Mouse (Mus musculus) hindbrain, embryonic 14.5 days (tissue): ENCODE data around the gene Gli3. TPM values are rescaled to one million over a fixed set of nuclear protein-coding genes. Genes with fewer than 3 reads are reported as not detected.
A peak's percentile ranks its signal among the peaks of the same experiment; 100 is the strongest.

ENCODE experiments used
- ATAC-seq: fragments of 200-750 bp; cut with Nextera tagmentation; 2 replicates; pipeline ENCODE4 v1.8.0; 2017; ENCODE audit warnings: moderate number of reproducible peaks, mild to moderate bottlenecking, moderate TSS enrichment, moderate library complexity; ENCODE audit not compliant: low FRiP score
- DNase-seq: peaks from one replicate; pipeline ENCODE4 v3.0.0-alpha.2; 2015; ENCODE audit warnings: low spot score
- H3K27ac ChIP-seq: fragments of 300-500 bp; sonication (generic); 2 replicates; pipeline ENCODE4 v1.5.1; 2014; ENCODE audit warnings: mild to moderate bottlenecking, moderate library complexity
- H3K27me3 ChIP-seq: fragments of 300-500 bp; sonication (generic); 2 replicates; pipeline ENCODE4 v1.6.1; 2014; ENCODE audit warnings: mild to moderate bottlenecking, low read length, mixed read lengths; ENCODE audit not compliant: control insufficient read depth, insufficient read depth
- H3K36me3 ChIP-seq: fragments of 300-500 bp; sonication (generic); replicated peaks from 2 replicates; pipeline ENCODE4 v1.6.1; 2014; ENCODE audit not compliant: control insufficient read depth, insufficient read depth
- H3K4me1 ChIP-seq: fragments of 300-500 bp; sonication (generic); replicated peaks from 2 replicates; pipeline ENCODE4 v1.6.1; 2014; ENCODE audit warnings: antibody characterized with exemption, low read length, mixed read lengths; ENCODE audit not compliant: control insufficient read depth, insufficient read depth
- H3K4me2 ChIP-seq: fragments of 300-500 bp; sonication (generic); replicated peaks from 2 replicates; pipeline ENCODE4 v1.6.1; 2014; ENCODE audit warnings: mild to moderate bottlenecking, moderate library complexity
- H3K4me3 ChIP-seq: fragments of 300-500 bp; sonication (generic); replicated peaks from 2 replicates; pipeline ENCODE4 v1.5.1; 2014; ENCODE audit warnings: mild to moderate bottlenecking, low read length
- H3K9ac ChIP-seq: fragments of 300-500 bp; sonication (generic); 2 replicates; pipeline ENCODE4 v1.6.1; 2014
- H3K9me3 ChIP-seq: fragments of 300-500 bp; sonication (generic); 2 replicates; pipeline ENCODE4 v1.6.1; 2016; ENCODE audit warnings: low read length; ENCODE audit not compliant: control insufficient read depth
- WGBS: fragments of 180-500 bp; shearing (Covaris S2); extraction: QIAGEN DNeasy Blood & Tissue Kit; methylation state at CpG from one replicate; pipeline ENCODE4 v1.1.7; 2014; 5-methylcytosine and 5-hydroxymethylcytosine counted together
- polyA plus RNA-seq: library from polyadenylated mRNA; unstranded; fragments of >200 nt; fragmentation: Nextera tagmentation; extraction: Ambion mirVana; gene quantifications from 2 replicates; pipeline ENCODE4 v1.2.1, GENCODE M21; 2014

The Gli3 gene
- polyA plus RNA-seq, 1 experiment from 2014 or later, result 4.2 TPM

- H3K4me2 ChIP-seq, result peak overlapping the region; percentile 98
- peaks cover 35% of the 10 kb centered on the region for H3K27me3 ChIP-seq
- no peak for DNase-seq
- H3K9me3 ChIP-seq, result no peaks in the 10 kb centered on the region
- 15% methylated on average over 7 of the region's 7 CpGs for WGBS
- no peak for ATAC-seq
- no peaks in the 10 kb centered on the region for H3K4me1 ChIP-seq
- no peak overlapping the region for H3K4me3 ChIP-seq
- no peaks in the 10 kb centered on the region for H3K36me3 ChIP-seq
- no peak overlapping the region for H3K27ac ChIP-seq
- no peak overlapping the region for H3K9ac ChIP-seq
These were observed 1.1 kb upstream of the Gli3 start for GRCm38 (mm10) chr13:15461926-15462325.

- 0 out of 2 replicates have a peak, but pooled peaks cover 3% of the 10 kb centered on the region for H3K4me1 ChIP-seq
- under 1% methylated on average over 61 of the region's 70 CpGs for WGBS
- peak overlapping the region; percentile 79 for H3K4me3 ChIP-seq
- no peaks in the 10 kb centered on the region for H3K9me3 ChIP-seq
- ATAC-seq (peak; percentile 79), DNase-seq (peak; percentile 47)
- H3K27me3 ChIP-seq, result peaks cover 35% of the 10 kb centered on the region
- H3K27ac ChIP-seq, result peak overlapping the region; percentile 79
- H3K36me3 ChIP-seq, result no peaks in the 10 kb centered on the region
- peak overlapping the region; percentile 73 for H3K9ac ChIP-seq
- H3K4me2 ChIP-seq, result peak overlapping the region; percentile 98
These were observed 551 bp downstream of the Gli3 start for GRCm38 (mm10) chr13:15463492-15464080.

GRCm38 (mm10) chr13:15464081-15464526 is 1.1 kb downstream of the Gli3 start:
- H3K27ac ChIP-seq, result peak overlapping the region; percentile 79
- under 1% methylated on average over 51 of the region's 51 CpGs for WGBS
- 0 out of 2 replicates have a peak, but pooled peaks cover 4% of the 10 kb centered on the region for H3K4me1 ChIP-seq
- H3K4me3 ChIP-seq, result peak overlapping the region; percentile 79
- peak overlapping the region; percentile 98 for H3K4me2 ChIP-seq
- H3K9ac ChIP-seq, result peak overlapping the region; percentile 73
- no peaks in the 10 kb centered on the region for H3K9me3 ChIP-seq
- ATAC-seq, result peak; percentile 14; the same call in 1 of the 2 replicates
- DNase-seq, result peak; percentile 34
- H3K36me3 ChIP-seq, result no peaks in the 10 kb centered on the region
- peaks cover 35% of the 10 kb centered on the region for H3K27me3 ChIP-seq

- Histone ChIP-seq H3K27ac (no peak overlapping the region), H3K9ac (peak overlapping the region; percentile 73), H3K4me2 (peak overlapping the region; percentile 98), H3K4me1 (0 out of 2 replicates have a peak, but pooled peaks cover 4% of the 10 kb centered on the region), H3K36me3 (no peaks in the 10 kb centered on the region), H3K27me3 (peaks cover 35% of the 10 kb centered on the region), H3K9me3 (no peaks in the 10 kb centered on the region), H3K4me3 (peak overlapping the region; percentile 79)
- WGBS, result under 1% methylated on average over 11 of the region's 11 CpGs
- ATAC-seq (no peak), DNase-seq (peak; percentile 48)
These were observed 1.8 kb downstream of the Gli3 start for GRCm38 (mm10) chr13:15464741-15465250.

- H3K4me1 ChIP-seq, result 0 out of 2 replicates have a peak, but pooled peaks cover 4% of the 10 kb centered on the region
- no peaks in the 10 kb centered on the region for H3K36me3 ChIP-seq
- 23% methylated on average over 6 of the region's 6 CpGs for WGBS
- no peak for ATAC-seq
- no peaks in the 10 kb centered on the region for H3K9me3 ChIP-seq
- H3K27ac ChIP-seq, result no peak overlapping the region
- peak overlapping the region; percentile 8; the same call in 1 of the 2 replicates for H3K4me3 ChIP-seq
- DNase-seq, result no peak
- H3K27me3 ChIP-seq, result peaks cover 33% of the 10 kb centered on the region
- peak overlapping the region; percentile 14; the same call in 1 of the 2 replicates for H3K9ac ChIP-seq
- H3K4me2 ChIP-seq, result peak overlapping the region; percentile 98
These were observed 3.5 kb downstream of the Gli3 start for GRCm38 (mm10) chr13:15466496-15466895.

GRCm38 (mm10) chr13:15467409-15467808 is 4.4 kb downstream of the Gli3 start:
- Histone ChIP-seq H3K9me3 (no peaks in the 10 kb centered on the region), H3K9ac (no peak overlapping the region), H3K4me3 (0 out of 2 replicates have a peak overlapping the region, but pooled peaks have one; percentile 1), H3K27ac (no peak overlapping the region), H3K27me3 (peaks cover 25% of the 10 kb centered on the region), H3K4me1 (0 out of 2 replicates have a peak, but pooled peaks cover 4% of the 10 kb centered on the region), H3K4me2 (peak overlapping the region; percentile 98), H3K36me3 (no peaks in the 10 kb centered on the region)
- DNase-seq (no peak), ATAC-seq (no peak)
- 32% methylated on average over 3 of the region's 3 CpGs for WGBS

GRCm38 (mm10) chr13:15468421-15468820 is 5.4 kb downstream of the Gli3 start:
- Histone ChIP-seq H3K4me1 (0 out of 2 replicates have a peak, but pooled peaks cover 4% of the 10 kb centered on the region), H3K27me3 (peaks cover 19% of the 10 kb centered on the region), H3K27ac (no peak overlapping the region), H3K36me3 (no peaks in the 10 kb centered on the region), H3K4me2 (peak overlapping the region; percentile 22), H3K9ac (no peak overlapping the region), H3K4me3 (no peak overlapping the region), H3K9me3 (no peaks in the 10 kb centered on the region)
- DNase-seq (no peak), ATAC-seq (no peak)
- WGBS, result 20% methylated on average over 4 of the region's 4 CpGs

GRCm38 (mm10) chr13:15470056-15470455 is 7.0 kb downstream of the Gli3 start:
- H3K4me2 ChIP-seq, result no peak overlapping the region
- ATAC-seq, result no peak
- H3K4me1 ChIP-seq, result 0 out of 2 replicates have a peak, but pooled peaks cover 4% of the 10 kb centered on the region
- H3K27ac ChIP-seq, result no peak overlapping the region
- no peak for DNase-seq
- no peak overlapping the region for H3K4me3 ChIP-seq
- no peaks in the 10 kb centered on the region for H3K9me3 ChIP-seq
- peaks cover 5% of the 10 kb centered on the region; the same call in 1 of the 2 replicates for H3K27me3 ChIP-seq
- WGBS, result 67% methylated on average over 3 of the region's 3 CpGs
- H3K9ac ChIP-seq, result no peak overlapping the region
- H3K36me3 ChIP-seq, result no peaks in the 10 kb centered on the region

- WGBS, result 57% methylated on average over 3 of the region's 3 CpGs
- 0 out of 2 replicates have a peak, but pooled peaks cover 4% of the 10 kb centered on the region for H3K4me1 ChIP-seq
- ATAC-seq (no peak), DNase-seq (no peak)
- H3K9ac ChIP-seq, result no peak overlapping the region
- H3K4me3 ChIP-seq, result no peak overlapping the region
- no peaks in the 10 kb centered on the region for H3K27me3 ChIP-seq
- no peaks in the 10 kb centered on the region for H3K36me3 ChIP-seq
- H3K9me3 ChIP-seq, result no peaks in the 10 kb centered on the region
- no peak overlapping the region for H3K4me2 ChIP-seq
- H3K27ac ChIP-seq, result no peak overlapping the region
These were observed 9.7 kb downstream of the Gli3 start for GRCm38 (mm10) chr13:15472712-15473111.
